Mouse (Mus musculus) small intestine, adult 2 months (tissue): ENCODE results near the gene Pax2.

ENCODE experiments used
- CTCF ChIP-seq: fragments of 200-500 bp; IDR thresholded peaks from 2 replicates; pipeline ENCODE4 v1.5.1; 2012; ENCODE audit warnings: low read depth, mild to moderate bottlenecking, control low read depth, inconsistent platforms, low read length, moderate library complexity, mixed read lengths; ENCODE audit not compliant: insufficient replicate concordance, insufficient read length; ENCODE audit errors: extremely low read depth
- POLR2A ChIP-seq: fragments of 200-500 bp; IDR thresholded peaks from 2 replicates; pipeline ENCODE4 v1.6.1; 2012; ENCODE audit warnings: low read depth, mild to moderate bottlenecking, control low read depth, inconsistent platforms, low read length, moderate library complexity

DNA sequence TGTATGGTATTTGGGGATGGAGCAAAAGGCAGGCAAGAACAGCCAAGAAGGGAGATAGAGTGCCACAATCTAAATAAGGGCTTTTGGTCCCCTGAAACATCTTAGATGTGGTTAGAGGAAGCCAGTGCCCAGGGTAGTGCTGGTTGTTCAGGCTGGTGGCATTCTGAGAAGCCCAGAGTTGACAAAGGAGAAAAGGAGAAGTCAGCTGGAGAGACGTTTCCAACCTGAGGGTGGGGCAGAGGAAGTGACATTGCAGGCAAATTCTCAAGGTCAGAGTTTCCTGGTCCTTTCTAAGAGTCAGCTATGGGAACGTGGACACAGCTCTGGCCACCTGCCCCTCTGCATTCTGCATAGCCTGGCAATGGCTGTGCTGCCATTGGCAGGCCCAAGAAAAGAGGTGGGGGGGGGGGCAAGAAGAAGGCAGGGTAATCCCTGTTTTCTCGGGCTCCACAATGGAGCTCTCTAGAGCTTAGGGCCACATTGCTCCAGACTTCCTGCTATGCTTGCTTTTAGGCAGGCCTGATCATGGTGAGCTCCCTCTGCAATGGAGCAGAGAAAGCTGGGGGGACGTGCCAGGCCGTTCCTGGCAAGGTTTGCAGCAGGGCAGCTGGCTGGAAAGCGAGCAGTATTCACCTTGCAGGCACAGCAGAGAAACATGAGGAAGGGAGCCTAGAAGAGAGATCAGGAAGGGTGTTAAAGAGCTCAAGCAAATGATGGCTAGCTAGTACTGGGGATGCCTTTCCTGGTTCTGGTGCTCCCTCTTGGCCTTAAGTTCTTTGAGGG is 14.6 kb downstream of the Pax2 start:
- TF ChIP-seq CTCF (no peak), POLR2A (no peak)
